Mouse (Mus musculus): ENCODE measurements around the gene Tbc1d5.
A peak's percentile ranks its signal among the peaks of the same experiment; 100 is the strongest.

Gene Tbc1d5

DNA sequence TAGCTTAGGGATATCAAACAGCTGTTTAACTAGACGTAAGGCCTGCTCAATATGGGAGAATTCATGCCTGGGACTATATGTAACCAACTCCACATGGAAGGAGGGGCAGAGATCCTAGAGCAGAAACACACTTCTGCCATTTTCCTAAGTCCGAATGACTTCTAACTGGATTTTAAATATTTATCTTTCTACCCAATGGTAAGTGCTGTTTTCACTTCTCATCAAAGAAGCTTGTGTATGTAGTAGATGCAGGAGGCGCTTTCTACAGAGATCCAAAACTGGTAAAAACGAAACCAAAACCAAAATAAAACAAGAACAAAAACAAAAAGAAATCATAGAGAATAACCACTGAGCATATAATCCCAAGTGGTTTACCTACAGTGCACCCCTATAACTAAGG lies 299.2 kb downstream of the Tbc1d5 start:
- DNase-seq (ENCODE audit: low spot score in 2 of 2) = no peak

GRCm38 (mm10) chr17:50876451-50876850 lies 302.7 kb downstream of the Tbc1d5 start:
- DNase-seq (ENCODE audit: low spot score in 2 of 2) = no peak

DNA sequence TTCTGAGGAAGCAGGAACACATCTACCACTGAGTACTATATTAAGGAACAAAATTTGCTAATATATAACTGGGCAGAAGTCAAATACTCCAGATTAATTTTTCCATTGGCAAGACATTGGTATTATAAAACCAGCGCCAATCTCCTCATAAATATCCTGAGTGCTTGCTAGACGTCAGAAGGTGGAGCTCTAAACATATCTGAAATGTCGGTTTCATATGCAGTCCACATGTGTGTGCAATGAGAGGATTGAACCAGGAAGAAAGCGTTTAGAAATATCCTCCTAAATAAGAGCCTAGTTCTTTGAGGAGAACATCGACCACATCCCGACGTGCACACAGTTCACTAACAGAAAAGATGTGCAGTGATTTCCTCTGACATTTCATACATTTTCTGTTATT lies 305.1 kb downstream of the Tbc1d5 start:
- DNase-seq (ENCODE audit: low spot score in 2 of 2) = no peak

GRCm38 (mm10) chr17:50872600-50872999 lies 306.6 kb downstream of the Tbc1d5 start:
- no peak for DNase-seq (ENCODE audit: low spot score in 2 of 2)

DNA sequence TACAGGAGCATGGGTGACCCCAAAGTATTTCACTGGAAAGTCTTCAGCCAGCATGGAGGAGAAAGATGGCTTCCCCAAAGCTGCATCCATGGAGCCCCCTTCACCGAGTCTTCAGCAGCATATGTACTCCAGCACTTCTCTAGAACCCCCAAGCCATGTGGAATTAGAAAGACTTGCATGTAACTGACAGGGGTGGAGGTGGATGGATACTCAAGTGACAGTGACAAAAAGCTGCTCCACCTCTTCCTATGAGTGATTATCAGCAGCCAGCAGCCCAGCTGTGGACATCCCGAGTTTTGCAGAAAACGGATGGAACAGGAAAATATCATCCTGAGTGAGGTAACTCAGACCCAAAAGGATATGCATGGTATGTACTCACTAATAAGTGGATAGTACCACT lies 311.9 kb downstream of the Tbc1d5 start:
- DNase-seq (ENCODE audit: low spot score in 2 of 2) = no peak

DNA sequence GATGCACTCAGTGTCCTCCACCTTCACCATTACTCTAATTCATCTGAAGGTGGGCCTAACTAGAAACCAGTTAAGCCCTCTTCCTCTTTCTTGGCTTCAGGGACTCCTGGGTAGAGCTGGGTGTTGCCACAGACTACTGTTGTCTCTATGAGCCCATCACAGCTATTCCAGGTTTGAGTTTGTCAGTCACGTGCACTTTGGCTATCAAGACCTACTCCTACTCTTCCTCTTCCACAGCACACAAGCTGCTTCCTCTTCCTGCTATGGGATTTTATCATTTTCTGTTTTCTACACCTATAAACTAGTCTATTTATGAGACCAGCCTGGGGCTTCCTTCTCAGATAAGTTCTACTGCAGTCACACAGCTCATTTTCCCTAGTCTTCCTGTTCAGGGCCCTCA lies 314.4 kb downstream of the Tbc1d5 start:
- no peak for DNase-seq (ENCODE audit: low spot score in 2 of 2)

GRCm38 (mm10) chr17:50853220-50853619 lies 325.9 kb downstream of the Tbc1d5 start:
- no peak for DNase-seq (ENCODE audit: low spot score in 2 of 2)

GRCm38 (mm10) chr17:50851382-50851781 lies 327.8 kb downstream of the Tbc1d5 start:
- DNase-seq (ENCODE audit: low spot score in 2 of 2) = no peak

- DNase-seq (ENCODE audit: low spot score in 2 of 2) = no peak
Observed at GRCm38 (mm10) chr17:50814089-50814488, 365.1 kb downstream of the Tbc1d5 start.

- no peak for DNase-seq (ENCODE audit: low spot score in 2 of 2)
Observed at GRCm38 (mm10) chr17:50813580-50813979, 365.6 kb downstream of the Tbc1d5 start.

GRCm38 (mm10) chr17:50805631-50806030 lies 373.5 kb downstream of the Tbc1d5 start:
- no peak for DNase-seq (ENCODE audit: low spot score in 2 of 2)

DNA sequence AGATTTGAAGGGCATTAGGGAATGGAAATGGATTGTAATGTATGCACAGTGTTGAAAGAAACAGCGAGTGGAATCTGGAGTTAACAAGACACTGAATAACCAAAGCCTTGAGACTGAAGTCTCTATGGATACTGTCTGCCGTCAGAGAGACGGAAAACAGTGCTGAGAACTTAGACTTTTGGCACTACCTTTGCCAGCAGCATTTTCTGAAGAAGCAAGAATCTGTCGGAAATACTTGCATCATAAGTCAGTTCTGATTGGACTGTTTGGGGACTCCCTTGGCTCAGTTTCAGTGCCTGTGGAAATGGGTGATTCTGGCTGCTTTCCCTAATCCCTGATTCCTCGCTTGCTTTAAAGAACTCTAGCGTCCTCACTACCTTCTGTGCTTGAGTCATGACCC lies 375.9 kb downstream of the Tbc1d5 start:
- DNase-seq (ENCODE audit: low spot score in 2 of 2) = no peak

DNA sequence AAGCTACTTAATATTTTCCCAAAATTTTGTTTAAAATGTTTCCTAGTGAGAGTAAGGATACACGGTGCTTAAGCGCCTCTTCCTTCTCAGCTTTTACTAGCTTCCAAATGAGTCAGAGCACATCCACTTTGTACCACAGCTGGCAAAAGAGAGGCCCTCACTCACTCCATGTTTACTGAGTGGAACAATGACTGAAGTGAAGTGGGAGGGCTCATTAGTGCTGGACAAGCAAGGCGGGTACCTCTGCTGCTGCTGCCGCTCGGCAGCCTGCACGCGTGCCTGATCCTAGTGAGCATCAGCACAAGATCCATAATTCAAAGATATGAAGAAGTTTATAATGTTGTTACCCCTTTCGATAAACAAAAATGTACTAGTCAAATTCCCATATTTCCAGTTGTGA lies 376.8 kb downstream of the Tbc1d5 start:
- no peak for DNase-seq (ENCODE audit: low spot score in 2 of 2)

DNA sequence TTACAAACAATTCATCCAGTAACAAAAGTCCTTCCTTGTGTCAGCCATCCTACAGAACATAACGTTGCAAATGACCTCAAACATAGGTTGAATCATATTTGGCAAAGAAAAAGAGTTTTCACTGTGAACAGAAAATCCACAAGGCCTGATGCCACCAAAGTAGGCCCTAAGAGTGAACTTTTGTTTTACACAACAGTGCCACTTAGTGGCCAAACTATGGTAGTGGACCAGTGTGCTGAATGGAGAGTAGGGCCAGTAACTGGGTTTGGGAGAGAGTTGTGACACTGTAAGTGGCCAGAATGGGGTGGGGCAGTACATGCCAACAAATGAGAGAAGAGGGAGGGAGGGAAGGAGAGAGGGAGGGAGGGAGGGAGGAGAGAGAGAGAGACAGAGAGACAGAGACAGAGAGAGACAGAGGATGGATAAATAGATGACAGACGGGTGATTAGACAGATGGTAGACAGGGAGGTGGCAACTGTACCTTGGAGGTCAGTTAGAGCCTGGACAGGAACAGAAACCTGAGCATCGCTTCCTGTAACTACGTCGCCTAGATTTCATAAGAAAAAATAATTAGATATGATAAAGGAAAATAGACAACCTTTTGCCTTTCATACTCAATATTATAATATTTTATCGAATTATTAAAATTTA lies 383.6 kb downstream of the Tbc1d5 start:
- peak in 1 of 2 experiments; percentile 40 for DNase-seq (ENCODE audit: low spot score in 2 of 2)

- DNase-seq (ENCODE audit: low spot score in 2 of 2) = no peak
Observed at GRCm38 (mm10) chr17:50791671-50792070, 387.5 kb downstream of the Tbc1d5 start.

GRCm38 (mm10) chr17:50788835-50789234 lies 390.3 kb downstream of the Tbc1d5 start:
- DNase-seq (ENCODE audit: low spot score in 2 of 2) = no peak

- no peak for DNase-seq (ENCODE audit: low spot score in 2 of 2)
Observed at GRCm38 (mm10) chr17:50775247-50775646, 403.9 kb downstream of the Tbc1d5 start.

GRCm38 (mm10) chr17:50764387-50764786 lies 414.8 kb downstream of the Tbc1d5 start:
- no peak for DNase-seq (ENCODE audit: low spot score in 2 of 2)

DNA sequence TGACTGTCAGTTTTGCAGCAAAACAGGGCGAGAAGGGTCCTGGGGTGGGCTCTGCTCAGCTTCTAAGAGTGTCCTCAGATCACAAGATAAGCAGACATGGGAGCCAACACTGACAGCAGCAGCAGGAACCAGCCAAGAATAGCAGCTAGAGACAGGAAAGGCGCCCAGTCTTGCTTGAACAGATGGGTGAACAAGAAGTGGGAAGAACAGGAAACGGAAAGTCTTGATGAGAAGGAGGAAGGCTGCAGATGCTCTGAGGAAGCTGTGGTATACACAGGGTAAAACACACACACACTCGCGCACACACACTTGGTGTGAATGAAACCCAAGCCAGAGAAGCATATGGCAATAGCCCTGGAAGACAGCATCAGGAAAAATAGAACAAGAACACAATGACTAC lies 415.7 kb downstream of the Tbc1d5 start:
- peak; percentile 61 to 77 for DNase-seq (ENCODE audit: low spot score in 2 of 2)

GRCm38 (mm10) chr17:50762231-50762630 lies 416.9 kb downstream of the Tbc1d5 start:
- DNase-seq (ENCODE audit: low spot score in 2 of 2) = no peak

DNA sequence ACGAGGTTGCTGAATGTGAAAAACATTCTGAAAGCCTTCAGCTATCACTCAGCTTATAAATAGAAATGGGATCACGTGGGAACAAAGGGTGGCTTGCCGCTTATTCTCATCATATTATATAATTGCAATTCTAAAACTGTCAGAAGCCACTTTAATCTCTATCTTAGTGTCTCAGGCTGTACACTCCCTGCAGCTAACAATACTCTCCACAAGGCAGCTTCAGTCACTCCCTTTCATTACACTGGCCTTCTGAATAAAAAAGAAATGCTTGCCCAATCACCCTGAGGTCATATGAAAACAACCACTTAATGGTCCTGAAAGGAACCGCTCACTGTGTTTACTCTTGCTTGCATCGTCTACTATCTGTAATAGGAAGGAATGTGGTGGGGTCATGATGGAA lies 418.1 kb downstream of the Tbc1d5 start:
- DNase-seq (ENCODE audit: low spot score in 2 of 2) = no peak

DNA sequence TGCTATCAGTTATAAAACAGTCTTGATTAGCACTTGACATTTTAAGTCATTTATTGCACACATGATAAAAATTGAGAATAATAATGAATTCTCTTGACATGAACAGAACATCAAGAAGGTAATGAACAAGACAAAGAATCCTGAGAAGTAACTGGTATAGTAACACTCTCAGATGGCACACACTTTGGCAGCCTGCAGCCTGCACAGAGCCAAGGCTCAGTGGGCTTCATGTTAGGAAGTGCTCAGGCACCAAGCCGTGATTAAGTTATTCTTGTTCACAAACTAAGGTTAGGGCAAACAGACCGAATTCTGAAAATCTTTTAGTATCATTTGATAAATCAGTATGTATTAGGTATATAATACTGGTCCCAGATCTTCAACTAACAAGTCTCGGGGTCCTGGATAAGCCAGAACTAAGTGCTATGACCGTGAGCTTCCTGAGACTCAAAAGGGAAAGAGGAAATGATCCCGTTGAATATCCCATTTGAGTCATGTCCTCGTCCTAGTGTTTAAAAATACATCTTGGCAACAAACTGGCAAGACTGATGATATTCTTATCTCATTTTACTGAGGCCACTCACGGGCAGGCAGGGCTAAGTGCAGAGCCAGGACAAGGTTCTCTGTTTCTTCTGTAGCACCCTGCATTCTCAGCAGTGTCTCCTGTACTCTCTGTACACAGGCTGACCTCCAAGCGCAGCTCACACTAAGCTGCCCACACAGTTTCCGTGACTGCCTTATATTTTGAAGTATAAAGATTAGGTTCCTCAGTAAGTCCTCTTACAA lies 425.6 kb downstream of the Tbc1d5 start:
- DNase-seq (ENCODE audit: low spot score in 2 of 2) = no peak

GRCm38 (mm10) chr17:50752753-50753152 lies 426.4 kb downstream of the Tbc1d5 start:
- DNase-seq (ENCODE audit: low spot score in 2 of 2) = no peak

Data from frontal cortex, postnatal 14 days (tissue).